Mouse (Mus musculus) limb, embryonic 15.5 days (tissue): ENCODE measurements around the gene Chmp5. TPM values are rescaled to one million over a fixed set of nuclear protein-coding genes. Genes with fewer than 3 reads are reported as not detected.
A peak's percentile ranks its signal among the peaks of the same experiment; 100 is the strongest.

ENCODE experiments used
- ATAC-seq: fragments of 200-750 bp; cut with Nextera tagmentation; 2 replicates; pipeline ENCODE4 v1.8.0; 2017; ENCODE audit warnings: low read depth, moderate TSS enrichment; ENCODE audit not compliant: insufficient number of reproducible peaks, low FRiP score, low TSS enrichment
- H3K27ac ChIP-seq: fragments of 300-500 bp; sonication (generic); 2 replicates; pipeline ENCODE4 v1.5.1; 2015; ENCODE audit warnings: moderate library complexity, mild to moderate bottlenecking, inconsistent platforms
- H3K27me3 ChIP-seq: fragments of 300-500 bp; sonication (generic); 2 replicates; pipeline ENCODE4 v1.6.1; 2015; ENCODE audit warnings: inconsistent platforms
- H3K36me3 ChIP-seq: fragments of 300-500 bp; sonication (generic); 2 replicates; pipeline ENCODE4 v1.6.1; 2015; ENCODE audit warnings: inconsistent platforms
- H3K4me1 ChIP-seq: fragments of 300-500 bp; sonication (generic); 2 replicates; pipeline ENCODE4 v1.6.1; 2015; ENCODE audit warnings: inconsistent platforms
- H3K4me2 ChIP-seq: fragments of 300-500 bp; sonication (generic); 2 replicates; pipeline ENCODE4 v1.6.1; 2015; ENCODE audit warnings: mild to moderate bottlenecking, inconsistent platforms
- H3K4me3 ChIP-seq: fragments of 300-500 bp; sonication (generic); 2 replicates; pipeline ENCODE4 v1.5.1; 2015; ENCODE audit warnings: mild to moderate bottlenecking, inconsistent platforms
- H3K9ac ChIP-seq: fragments of 300-500 bp; sonication (generic); 2 replicates; pipeline ENCODE4 v1.6.1; 2015; ENCODE audit warnings: inconsistent platforms
- H3K9me3 ChIP-seq: fragments of 300-500 bp; sonication (generic); 2 replicates; pipeline ENCODE4 v1.6.1; 2016; ENCODE audit warnings: inconsistent platforms
- WGBS: fragments of 180-500 bp; shearing (Covaris S2); methylation state at CpG from one replicate; pipeline ENCODE4 v1.1.7; 2015; 5-methylcytosine and 5-hydroxymethylcytosine counted together
- polyA plus RNA-seq: library from polyadenylated mRNA; unstranded; fragments of >200 nt; fragmentation: Nextera tagmentation; extraction: Ambion mirVana; gene quantifications from 2 replicates; pipeline ENCODE4 v1.2.1, GENCODE M21; 2015

The Chmp5 gene
- polyA plus RNA-seq = 116 and 119 TPM in 2 replicates

DNA sequence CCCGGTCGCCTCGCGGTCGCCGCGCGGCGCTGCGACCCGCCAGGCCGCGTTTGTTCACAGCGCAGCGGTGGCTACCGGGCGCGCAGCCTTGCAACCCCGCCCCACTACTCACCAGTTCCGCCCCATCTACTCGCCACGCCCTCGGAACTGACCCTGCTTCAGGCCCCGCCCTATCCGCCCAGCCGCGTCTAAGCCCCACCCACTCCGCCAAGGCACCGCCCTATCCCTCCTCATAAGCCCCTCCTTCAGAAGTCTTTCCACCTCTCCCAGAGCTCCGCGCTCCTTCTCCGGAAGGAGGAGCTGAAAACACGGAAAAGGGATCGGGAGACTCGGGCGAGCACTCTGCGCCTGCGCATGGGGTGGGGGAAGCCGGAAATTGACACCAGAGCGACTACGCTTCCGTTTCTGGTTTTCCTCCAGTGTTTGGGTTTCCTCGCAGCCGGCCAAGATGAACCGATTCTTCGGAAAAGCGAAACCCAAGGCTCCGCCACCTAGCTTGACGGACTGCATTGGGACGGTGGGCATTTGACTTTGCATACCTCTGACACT is at the start of gene Chmp5, which contains the start of gene Bag1:
Gene Chmp5 (plus strand): TSS at position 248 of the 549 bp plus-strand sequence.
Gene Bag1 (minus strand): TSS at position 135 of the 549 bp plus-strand sequence.
- Histone ChIP-seq H3K4me3 (peak within 1 kb of the TSS; percentile 98), H3K4me2 (peak within 1 kb of the TSS; percentile 75), H3K9ac (peak within 1 kb of the TSS; percentile 93), H3K27me3 (no peaks in the 10 kb centered on the region), H3K4me1 (peaks cover 18% of the 10 kb centered on the region; the same call in 1 of the 2 replicates), H3K36me3 (peaks cover 46% of the 10 kb centered on the region), H3K9me3 (no peaks in the 10 kb centered on the region), H3K27ac (peak within 1 kb of the TSS; percentile 90)
- peak; percentile 99 for ATAC-seq
- WGBS = under 1% methylated on average over 50 of the region's 50 CpGs

DNA sequence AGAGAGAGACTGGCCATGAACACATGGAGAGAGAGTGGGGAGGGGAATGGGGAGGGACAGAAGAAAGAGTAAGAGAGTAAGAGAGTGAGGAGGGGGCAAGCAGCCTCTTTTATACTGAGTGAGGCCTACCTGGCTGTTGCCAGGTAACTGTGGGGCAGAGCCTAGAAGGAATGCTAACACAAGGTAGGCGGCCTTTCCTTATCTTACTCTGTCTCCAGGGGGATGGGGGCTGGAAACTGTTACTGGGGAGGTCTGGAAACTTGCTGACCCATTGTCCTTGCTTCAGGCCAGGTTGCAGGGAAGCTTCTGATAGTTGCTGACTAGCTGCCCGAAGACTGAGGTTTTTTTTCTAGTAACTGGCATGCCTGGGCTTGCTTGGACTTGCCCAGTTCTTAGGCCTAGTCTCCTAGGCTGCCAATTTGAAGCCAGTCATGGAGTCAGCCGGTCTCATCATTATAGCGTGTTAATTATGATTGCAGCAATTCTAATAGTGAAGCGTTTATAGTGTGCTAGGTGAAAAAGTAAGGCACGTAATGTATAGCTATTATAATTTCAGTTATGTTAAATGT is 49.6 kb upstream of the Chmp5 start:
- no peak overlapping the region for H3K4me2 ChIP-seq
- no peaks in the 10 kb centered on the region for H3K36me3 ChIP-seq
- no peak overlapping the region for H3K9ac ChIP-seq
- no peaks in the 10 kb centered on the region for H3K27me3 ChIP-seq
- no peak overlapping the region for H3K4me3 ChIP-seq
- no peak overlapping the region for H3K27ac ChIP-seq
- 0 out of 2 replicates have a peak, but pooled peaks cover 2% of the 10 kb centered on the region for H3K4me1 ChIP-seq
- no peak for ATAC-seq
- H3K9me3 ChIP-seq = no peaks in the 10 kb centered on the region
- WGBS = 81% methylated on average over 6 of the region's 6 CpGs

DNA sequence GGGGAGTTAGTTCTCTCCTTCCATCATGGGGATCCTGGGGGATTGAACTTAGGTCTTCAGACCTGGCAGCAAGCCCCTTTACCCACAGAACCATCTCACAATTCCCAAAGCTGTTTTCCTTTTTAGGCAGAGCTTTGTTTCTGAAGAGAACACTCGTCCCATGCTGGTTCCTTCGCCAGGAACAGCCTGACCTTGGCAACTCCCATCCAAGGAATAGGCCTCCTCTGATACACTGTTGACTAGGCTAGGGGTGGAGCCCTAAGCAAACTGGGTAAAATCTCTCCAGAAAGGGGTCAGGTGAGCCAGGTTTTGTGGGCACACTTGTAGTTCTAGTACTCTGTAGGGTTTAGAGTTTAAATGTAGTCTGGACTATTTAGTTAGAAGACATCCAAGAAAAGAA is 48.9 kb upstream of the Chmp5 start:
- Histone ChIP-seq H3K4me3 (no peak overlapping the region), H3K4me2 (no peak overlapping the region)

DNA sequence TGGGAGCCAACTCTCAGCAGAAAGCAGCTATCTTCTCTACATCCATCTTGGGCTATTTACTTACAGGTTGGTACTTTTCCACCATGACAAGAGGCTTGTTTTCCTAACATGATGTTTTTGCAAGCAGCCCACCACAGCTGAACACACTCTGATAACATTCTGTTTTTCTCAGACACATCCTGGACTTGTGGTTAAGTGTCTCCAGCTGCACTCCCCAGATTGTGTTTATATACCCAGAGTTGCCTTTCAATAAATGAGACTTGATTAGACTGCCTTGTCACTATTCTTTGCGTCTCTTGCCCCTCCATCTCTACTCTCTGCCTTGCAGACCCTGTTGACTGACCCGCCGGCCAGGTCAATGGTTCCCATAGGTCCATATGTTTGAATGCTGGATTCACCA is 48.1 kb upstream of the Chmp5 start:
- ATAC-seq = no peak
- 94% methylated on average over 3 of the region's 3 CpGs for whole genome bisulfite sequencing
- no peak overlapping the region for H3K4me2 ChIP-seq
- no peaks in the 10 kb centered on the region for H3K9me3 ChIP-seq
- H3K9ac ChIP-seq = no peak overlapping the region
- H3K27me3 ChIP-seq = no peaks in the 10 kb centered on the region
- H3K4me3 ChIP-seq = no peak overlapping the region
- H3K36me3 ChIP-seq = no peaks in the 10 kb centered on the region
- H3K27ac ChIP-seq = no peak overlapping the region
- 0 out of 2 replicates have a peak, but pooled peaks cover 2% of the 10 kb centered on the region for H3K4me1 ChIP-seq

More for the DNA sequence above, 48.9 kb upstream of the Chmp5 start:
- no peak for ATAC-seq
- Histone ChIP-seq H3K4me1 (0 out of 2 replicates have a peak, but pooled peaks cover 2% of the 10 kb centered on the region), H3K9ac (no peak overlapping the region), H3K36me3 (no peaks in the 10 kb centered on the region), H3K9me3 (no peaks in the 10 kb centered on the region), H3K27me3 (no peaks in the 10 kb centered on the region), H3K27ac (no peak overlapping the region)
- WGBS = 65% methylated on average over 2 of the region's 2 CpGs

- Histone ChIP-seq H3K27me3 (no peaks in the 10 kb centered on the region), H3K9me3 (no peaks in the 10 kb centered on the region), H3K27ac (no peak overlapping the region), H3K4me3 (no peak overlapping the region), H3K4me2 (no peak overlapping the region), H3K4me1 (0 out of 2 replicates have a peak, but pooled peaks cover 2% of the 10 kb centered on the region), H3K9ac (no peak overlapping the region), H3K36me3 (no peaks in the 10 kb centered on the region)
- WGBS = 87% methylated on average over 4 of the region's 4 CpGs
- no peak for ATAC-seq
Observed at GRCm38 (mm10) chr4:40900612-40901011, 47.6 kb upstream of the Chmp5 start.

DNA sequence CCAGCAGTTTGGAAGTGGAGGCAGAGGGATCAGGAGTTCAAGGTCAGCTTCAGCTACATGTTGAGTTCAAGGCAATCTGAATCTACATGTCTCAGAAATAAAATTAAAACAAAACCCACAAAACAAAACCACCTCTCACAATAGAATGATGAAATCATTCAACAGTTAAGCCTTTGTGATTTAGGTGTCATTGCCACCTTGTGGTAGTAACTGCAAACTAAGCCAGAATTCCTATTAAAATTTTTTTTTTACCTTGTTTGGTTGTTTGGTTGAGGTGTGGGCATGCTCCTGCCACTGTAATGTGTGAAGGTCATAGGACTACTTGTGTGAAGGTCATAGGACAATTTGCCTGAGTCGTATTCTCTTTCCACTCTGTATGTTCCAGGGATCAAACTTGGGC is 41.9 kb upstream of the Chmp5 start:
- WGBS = 52% methylated on average over 1 of the region's 1 CpGs
- Histone ChIP-seq H3K4me1 (peaks cover 6% of the 10 kb centered on the region), H3K4me3 (no peak overlapping the region), H3K36me3 (no peaks in the 10 kb centered on the region), H3K27me3 (no peaks in the 10 kb centered on the region), H3K9ac (no peak overlapping the region), H3K9me3 (no peaks in the 10 kb centered on the region), H3K4me2 (no peak overlapping the region), H3K27ac (no peak overlapping the region)
- ATAC-seq = no peak

DNA sequence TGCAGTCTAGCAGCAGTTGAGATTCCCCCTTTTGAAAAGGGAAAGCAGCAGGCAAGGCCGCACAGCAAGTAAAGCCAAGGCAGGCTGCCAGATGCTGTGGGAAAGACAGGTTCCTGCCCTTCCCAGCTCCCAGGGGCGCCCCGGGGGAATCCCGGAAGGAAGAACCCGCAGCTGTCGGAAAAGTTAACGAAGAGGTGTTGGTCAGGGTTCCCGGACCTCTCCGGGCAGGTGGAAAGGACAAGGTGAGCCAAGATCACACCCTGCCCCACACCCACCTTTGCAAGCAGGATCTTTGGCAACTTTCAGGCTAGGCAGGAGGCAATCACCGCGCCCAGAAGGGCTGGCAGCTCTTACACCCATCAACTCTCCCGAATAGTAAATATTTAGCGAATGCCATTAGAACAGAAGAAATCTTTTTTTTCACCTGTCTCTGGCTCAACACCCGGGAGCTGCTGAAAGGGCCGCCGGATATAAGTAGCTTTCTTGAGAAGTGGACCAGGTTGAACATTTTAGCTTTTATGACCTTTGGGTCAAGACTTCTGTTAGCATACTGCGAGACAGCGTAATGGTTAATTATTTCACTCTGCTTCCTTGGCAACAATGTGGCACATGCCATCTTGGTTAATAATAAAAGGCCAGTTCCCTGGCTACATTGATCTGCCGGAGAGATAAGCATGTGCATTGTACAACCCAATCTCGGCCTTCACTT is 39.8 kb upstream of the Chmp5 start:
- Histone ChIP-seq H3K4me1 (peaks cover 6% of the 10 kb centered on the region), H3K27me3 (no peaks in the 10 kb centered on the region), H3K4me3 (no peak overlapping the region), H3K36me3 (no peaks in the 10 kb centered on the region), H3K27ac (peak overlapping the region; percentile 38), H3K9ac (no peak overlapping the region), H3K9me3 (no peaks in the 10 kb centered on the region), H3K4me2 (no peak overlapping the region)
- ATAC-seq = no peak
- WGBS = 40% methylated on average over 20 of the region's 20 CpGs

DNA sequence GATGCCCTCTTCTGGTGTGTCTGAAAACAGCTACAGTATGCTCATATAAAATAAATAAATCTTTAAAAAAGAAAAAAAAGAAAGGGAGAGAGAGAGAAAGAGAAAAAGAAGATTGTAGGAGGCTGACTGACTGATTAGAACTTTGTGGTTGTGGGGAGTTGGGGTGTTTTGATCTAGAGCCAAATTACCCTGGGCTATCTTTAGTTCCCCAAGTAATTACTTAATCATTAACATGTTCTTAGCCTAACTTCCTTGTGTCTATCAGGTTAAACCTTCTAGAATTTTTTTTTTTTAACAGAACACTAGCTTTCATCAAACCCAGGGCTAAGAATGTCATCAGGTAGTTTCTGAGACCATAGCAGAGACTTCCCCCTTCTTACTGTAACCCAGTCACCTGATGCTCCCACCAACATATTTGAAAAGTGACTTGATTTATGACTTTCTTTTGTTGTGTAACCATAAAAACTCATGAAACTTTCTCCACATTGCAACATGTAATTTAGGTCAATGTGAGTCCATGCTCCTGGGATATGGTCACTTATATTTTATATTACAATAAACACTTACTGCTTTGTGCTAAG is 33.8 kb upstream of the Chmp5 start:
- no peak overlapping the region for H3K4me2 ChIP-seq
- no peaks in the 10 kb centered on the region for H3K9me3 ChIP-seq
- H3K4me3 ChIP-seq = no peak overlapping the region
- no peaks in the 10 kb centered on the region for H3K4me1 ChIP-seq
- no peak overlapping the region for H3K9ac ChIP-seq
- H3K27ac ChIP-seq = no peak overlapping the region
- no peaks in the 10 kb centered on the region for H3K27me3 ChIP-seq
- H3K36me3 ChIP-seq = no peaks in the 10 kb centered on the region
- ATAC-seq = no peak

- Histone ChIP-seq H3K9ac (no peak overlapping the region), H3K27ac (no peak overlapping the region), H3K9me3 (no peaks in the 10 kb centered on the region), H3K4me2 (no peak overlapping the region), H3K4me1 (peaks cover 7% of the 10 kb centered on the region; the same call in 1 of the 2 replicates), H3K27me3 (no peaks in the 10 kb centered on the region), H3K4me3 (no peak overlapping the region), H3K36me3 (no peaks in the 10 kb centered on the region)
- 79% methylated on average over 5 of the region's 5 CpGs for WGBS
- no peak for ATAC-seq
Observed at GRCm38 (mm10) chr4:40915947-40916346, 32.3 kb upstream of the Chmp5 start.

DNA sequence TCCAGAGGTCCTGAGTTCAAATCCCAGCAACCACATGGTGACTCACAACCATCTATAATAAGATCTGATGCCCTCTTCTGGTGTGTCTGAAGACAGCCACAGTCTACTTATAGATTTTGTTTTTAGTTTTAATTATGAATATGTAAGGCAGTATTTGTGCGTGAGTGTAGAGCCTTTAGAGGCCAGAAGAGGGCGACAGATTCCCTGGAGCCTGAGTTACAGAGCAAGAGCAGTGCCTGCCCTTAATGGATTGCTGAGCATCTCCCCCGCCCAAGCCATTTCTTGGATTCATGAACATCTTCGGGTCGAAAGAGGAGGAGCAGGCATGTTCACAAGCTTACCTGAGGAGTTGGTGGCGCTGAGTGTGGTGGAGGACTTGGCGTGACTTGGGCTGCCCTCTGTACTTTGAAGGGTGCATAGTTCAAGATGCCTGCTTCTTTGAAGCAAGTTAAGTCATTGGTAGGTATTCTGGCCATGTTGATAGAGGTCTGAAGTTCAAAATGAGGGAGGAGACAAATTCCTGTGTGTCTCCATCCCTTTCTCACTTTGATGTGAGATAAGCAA is 31.5 kb upstream of the Chmp5 start:
- H3K36me3 ChIP-seq = no peaks in the 10 kb centered on the region
- no peak overlapping the region for H3K4me3 ChIP-seq
- H3K4me1 ChIP-seq = peaks cover 7% of the 10 kb centered on the region; the same call in 1 of the 2 replicates
- no peak for ATAC-seq
- H3K9ac ChIP-seq = no peak overlapping the region
- 90% methylated on average over 7 of the region's 7 CpGs for WGBS
- H3K27ac ChIP-seq = no peak overlapping the region
- H3K4me2 ChIP-seq = no peak overlapping the region
- H3K9me3 ChIP-seq = no peaks in the 10 kb centered on the region
- no peaks in the 10 kb centered on the region for H3K27me3 ChIP-seq

- no peak within 1 kb of the TSS for H3K9ac ChIP-seq
- no peak within 1 kb of the TSS for H3K4me2 ChIP-seq
- no peaks in the 10 kb centered on the region for H3K27me3 ChIP-seq
- no peaks in the 10 kb centered on the region for H3K9me3 ChIP-seq
- no peak within 1 kb of the TSS for H3K27ac ChIP-seq
- H3K4me3 ChIP-seq = no peak within 1 kb of the TSS
- no peaks in the 10 kb centered on the region for H3K36me3 ChIP-seq
- ATAC-seq = no peak
- H3K4me1 ChIP-seq = peaks cover 7% of the 10 kb centered on the region; the same call in 1 of the 2 replicates
- 25% methylated on average over 3 of the region's 3 CpGs for WGBS
Observed at GRCm38 (mm10) chr4:40919785-40920184, 28.4 kb upstream of the Chmp5 start, which contains the start of gene Spink4. TSS of gene Spink4 (plus strand) at chr4:40920052.
